9 mouse cellular contexts compared by ENCODE assay signal in the genomic region with DNA sequence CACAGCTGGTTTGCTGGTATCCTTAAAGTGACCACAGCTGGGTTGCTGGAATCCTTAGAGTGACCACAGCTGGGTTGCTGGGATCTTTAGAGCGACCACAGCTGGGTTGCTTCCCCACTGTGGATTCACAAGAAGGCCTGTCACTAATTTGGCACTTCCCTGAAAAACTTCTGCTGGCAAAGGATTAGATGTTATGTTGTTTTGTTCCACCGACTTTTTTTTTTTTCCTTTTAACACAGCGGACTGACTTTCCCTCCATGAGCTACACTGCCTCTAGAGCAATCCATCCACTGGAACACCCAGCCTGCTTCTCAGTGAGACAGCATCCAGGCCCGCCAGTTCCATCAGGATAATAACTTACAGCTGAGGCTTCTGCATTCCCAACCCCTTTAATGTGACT.
DNase-seq lines count a peak whose midpoint lies in the region; ATAC-seq and TF ChIP-seq lines count a peak whose summit lies in the region.
"Had no signal": no experiment of that assay in that cellular context is flagged by ENCODE, and none has a peak within 500 bp of the region (broad histone marks: within the 10 kb centered on the region; RNA-seq: fewer than 3 reads in every experiment).

No protein-coding gene starts in this region.

- DNase-seq in lung, adult 18-20 months: peak; percentile 5 to 21
- DNase-seq in lung, adult 2 months: no peak
- peak; percentile 92 for DNase-seq in embryonic facial prominence, embryonic 14.5 days (ENCODE audit: low spot score)
- DNase-seq in skeletal muscle tissue, adult 2 months (ENCODE audit: low read depth, low spot score): peak; percentile 18
- no peak for DNase-seq in midbrain, embryonic 14.5 days
- DNase-seq in natural killer cell, adult 2 months (ENCODE audit: low spot score in 2 of 2): no peak
- DNase-seq: gastrocnemius, postnatal 10 days; liver had no signal

- H3K4me3 ChIP-seq in lung, adult 2 months (replicated peaks; ENCODE audit: extremely low read depth, low read depth, low read length): no peak overlapping the region
- no peak overlapping the region for H3K4me3 ChIP-seq in embryonic facial prominence, embryonic 14.5 days (ENCODE audit: low read depth, low read length)
- no peak overlapping the region for H3K4me3 ChIP-seq in intestine, embryonic 15.5 days (replicated peaks)
- H3K4me3 ChIP-seq in midbrain, embryonic 14.5 days (replicated peaks; ENCODE audit: low read depth, low read length): no peak overlapping the region

- H3K27ac ChIP-seq in embryonic facial prominence, embryonic 14.5 days (replicated peaks; ENCODE audit: low read depth, low read length): no peak overlapping the region
- H3K27ac ChIP-seq in intestine, embryonic 15.5 days: no peak overlapping the region
- no peak overlapping the region for H3K27ac ChIP-seq in midbrain, embryonic 14.5 days (replicated peaks; ENCODE audit: low read depth, low read length)

- no peaks in the 10 kb centered on the region for H3K27me3 ChIP-seq in embryonic facial prominence, embryonic 14.5 days (replicated peaks; ENCODE audit: control insufficient read depth, insufficient read depth, low read length)
- H3K27me3 ChIP-seq in intestine, embryonic 15.5 days (replicated peaks): no peaks in the 10 kb centered on the region
- no peaks in the 10 kb centered on the region for H3K27me3 ChIP-seq in midbrain, embryonic 14.5 days (ENCODE audit: control insufficient read depth, insufficient read depth, low read length)

- no peak overlapping the region for H3K9ac ChIP-seq in embryonic facial prominence, embryonic 14.5 days (ENCODE audit: low read depth, low read length)
- H3K9ac ChIP-seq in intestine, embryonic 15.5 days: no peak overlapping the region
- H3K9ac ChIP-seq in midbrain, embryonic 14.5 days (replicated peaks; ENCODE audit: low read length): no peak overlapping the region

- no peaks in the 10 kb centered on the region for H3K36me3 ChIP-seq in embryonic facial prominence, embryonic 14.5 days (ENCODE audit: control insufficient read depth, insufficient read depth, low read length)
- no peaks in the 10 kb centered on the region for H3K36me3 ChIP-seq in intestine, embryonic 15.5 days
- H3K36me3 ChIP-seq in midbrain, embryonic 14.5 days (ENCODE audit: control insufficient read depth, insufficient read depth, low read length): no peaks in the 10 kb centered on the region

- TF ChIP-seq POLR2A in lung, adult 2 months (IDR thresholded peaks at IDR 0.05; ENCODE audit: borderline replicate concordance, extremely low read depth, low read depth, low read length): no peak

- 34% methylated on average over 4 of the region's 4 CpGs for WGBS in lung, adult 2 months
- 14% methylated on average over 4 of the region's 4 CpGs for WGBS in embryonic facial prominence, embryonic 14.5 days
- WGBS in intestine, embryonic 15.5 days: 28% methylated on average over 4 of the region's 4 CpGs
- WGBS in midbrain, embryonic 14.5 days: 13% methylated on average over 4 of the region's 4 CpGs

- no peak for TF ChIP-seq CTCF in lung, adult 2 months (IDR thresholded peaks at IDR 0.05; ENCODE audit: insufficient read depth, low read length)

- no peaks in the 10 kb centered on the region for H3K9me3 ChIP-seq in embryonic facial prominence, embryonic 14.5 days (ENCODE audit: control insufficient read depth, low read length)
- no peaks in the 10 kb centered on the region for H3K9me3 ChIP-seq in intestine, embryonic 15.5 days
- no peaks in the 10 kb centered on the region for H3K9me3 ChIP-seq in midbrain, embryonic 14.5 days (ENCODE audit: control insufficient read depth, low read length)

- H3K4me2 ChIP-seq in embryonic facial prominence, embryonic 14.5 days (ENCODE audit: low read depth, low read length): no peak overlapping the region
- no peak overlapping the region for H3K4me2 ChIP-seq in intestine, embryonic 15.5 days (replicated peaks)
- H3K4me2 ChIP-seq in midbrain, embryonic 14.5 days (ENCODE audit: low read length): no peak overlapping the region

- peak; percentile 83 for ATAC-seq in embryonic facial prominence, embryonic 14.5 days (ENCODE audit: low read depth)
- ATAC-seq in intestine, embryonic 15.5 days: peak; percentile 74
- ATAC-seq in midbrain, embryonic 14.5 days (ENCODE audit: low FRiP score, low TSS enrichment): no peak

- H3K4me1 ChIP-seq in lung, adult 2 months (ENCODE audit: control insufficient read depth, insufficient read depth, low read length): no peaks in the 10 kb centered on the region
- H3K4me1 ChIP-seq in embryonic facial prominence, embryonic 14.5 days (ENCODE audit: control insufficient read depth, insufficient read depth, low read length): no peaks in the 10 kb centered on the region
- H3K4me1 ChIP-seq in intestine, embryonic 15.5 days (replicated peaks): no peaks in the 10 kb centered on the region
- H3K4me1 ChIP-seq in midbrain, embryonic 14.5 days (ENCODE audit: control insufficient read depth, insufficient read depth, low read length): no peaks in the 10 kb centered on the region

Comparison
In these comparisons a context has a peak if more than half of its experiments do, and no peak if none do; other contexts are left out.
1. DNase-seq: peak in lung, adult 18-20 months (2 of 2), embryonic facial prominence, embryonic 14.5 days (single experiment) and skeletal muscle tissue, adult 2 months (single experiment); none in lung, adult 2 months (single experiment), midbrain, embryonic 14.5 days (single experiment) and natural killer cell, adult 2 months (0 of 2).